Mouse (Mus musculus): ENCODE data around the gene Trak2. TPM values are rescaled to one million over a fixed set of nuclear protein-coding genes. Genes with fewer than 3 reads are reported as not detected.

Trak2 gene
- polyA plus RNA-seq, 1 experiment from 2014 or later, result 17.6 TPM

DNA sequence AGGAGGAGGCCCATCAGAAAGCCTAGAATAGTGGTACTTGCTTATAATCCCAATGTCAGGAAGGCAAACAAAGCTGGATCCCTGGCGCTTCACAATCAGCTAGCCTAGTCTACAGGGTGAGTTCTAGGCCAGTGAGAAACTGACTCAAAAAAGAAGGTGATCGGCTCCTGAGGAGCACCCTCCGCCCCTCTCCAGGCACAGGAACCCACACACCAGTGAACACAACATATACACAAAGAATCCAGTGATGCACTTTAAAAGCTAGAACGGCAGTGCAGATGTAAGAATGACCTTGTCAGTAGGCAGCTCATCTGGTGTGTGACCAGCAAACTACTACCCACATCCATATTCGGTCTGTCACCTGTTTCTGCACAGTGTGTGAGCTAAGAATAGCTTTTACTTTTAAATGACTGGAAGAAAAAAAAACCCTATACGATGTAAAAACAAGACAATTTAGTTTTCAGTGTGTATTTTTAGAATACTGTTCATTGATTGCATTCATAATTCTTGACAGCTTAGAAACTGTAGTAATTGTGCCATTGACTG is 23.6 kb downstream of the Trak2 start:
- Histone ChIP-seq H3K36me3 (ENCODE audit: control insufficient read depth, insufficient read depth, low read length) (peaks cover 13% of the 10 kb centered on the region), H3K4me3 (replicated peaks; ENCODE audit: low read length) (no peak overlapping the region), H3K4me1 (ENCODE audit: control insufficient read depth, insufficient read depth, low read length) (peaks cover 22% of the 10 kb centered on the region), H3K9me3 (replicated peaks; ENCODE audit: control insufficient read depth, low read length) (no peaks in the 10 kb centered on the region), H3K9ac (ENCODE audit: low read length) (no peak overlapping the region), H3K4me2 (ENCODE audit: low read depth, low read length) (no peak overlapping the region), H3K27me3 (ENCODE audit: control insufficient read depth, insufficient read depth, low read length) (no peaks in the 10 kb centered on the region), H3K27ac (ENCODE audit: low read length) (no peak overlapping the region)
- ATAC-seq (ENCODE audit: insufficient read depth, low FRiP score), result no peak
- WGBS, result 81% methylated on average over 6 of the region's 6 CpGs

DNA sequence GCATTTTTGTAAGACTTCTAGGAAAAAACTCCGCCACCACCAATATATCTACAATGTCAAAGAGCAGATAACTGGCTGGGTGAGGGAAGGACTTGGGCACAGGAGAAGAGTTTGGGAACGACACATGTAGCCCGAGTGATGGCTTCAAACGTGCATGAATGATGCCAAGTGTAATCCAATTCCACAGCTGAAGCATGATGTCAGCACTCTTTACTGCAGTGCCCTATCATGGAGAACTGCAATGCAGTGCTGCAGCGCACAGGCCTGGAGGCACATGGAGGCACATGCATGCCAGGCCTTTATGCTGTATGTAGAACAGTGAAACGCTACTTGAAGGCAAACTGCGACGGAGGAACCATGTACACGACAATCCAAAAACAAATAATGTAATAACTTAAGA is 26.5 kb downstream of the Trak2 start:
- no peak for ATAC-seq (ENCODE audit: insufficient read depth, low FRiP score)
- Histone ChIP-seq H3K27ac (ENCODE audit: low read length) (no peak overlapping the region), H3K9ac (ENCODE audit: low read length) (no peak overlapping the region), H3K27me3 (ENCODE audit: control insufficient read depth, insufficient read depth, low read length) (no peaks in the 10 kb centered on the region), H3K4me2 (ENCODE audit: low read depth, low read length) (no peak overlapping the region), H3K36me3 (ENCODE audit: control insufficient read depth, insufficient read depth, low read length) (peaks cover 13% of the 10 kb centered on the region), H3K4me3 (replicated peaks; ENCODE audit: low read length) (no peak overlapping the region), H3K4me1 (ENCODE audit: control insufficient read depth, insufficient read depth, low read length) (peaks cover 11% of the 10 kb centered on the region; the same call in 1 of the 2 replicates), H3K9me3 (replicated peaks; ENCODE audit: control insufficient read depth, low read length) (no peaks in the 10 kb centered on the region)
- 86% methylated on average over 9 of the region's 9 CpGs for WGBS

GRCm38 (mm10) chr1:58945960-58946670 is 27.1 kb downstream of the Trak2 start:
- H3K9ac ChIP-seq (ENCODE audit: low read length), result no peak overlapping the region
- WGBS, result 79% methylated on average over 7 of the region's 7 CpGs
- no peaks in the 10 kb centered on the region for H3K27me3 ChIP-seq (ENCODE audit: control insufficient read depth, insufficient read depth, low read length)
- no peak overlapping the region for H3K4me2 ChIP-seq (ENCODE audit: low read depth, low read length)
- H3K9me3 ChIP-seq (replicated peaks; ENCODE audit: control insufficient read depth, low read length), result no peaks in the 10 kb centered on the region
- H3K4me1 ChIP-seq (ENCODE audit: control insufficient read depth, insufficient read depth, low read length), result peaks cover 5% of the 10 kb centered on the region; the same call in 1 of the 2 replicates
- no peak overlapping the region for H3K27ac ChIP-seq (ENCODE audit: low read length)
- H3K36me3 ChIP-seq (ENCODE audit: control insufficient read depth, insufficient read depth, low read length), result peaks cover 13% of the 10 kb centered on the region
- H3K4me3 ChIP-seq (replicated peaks; ENCODE audit: low read length), result no peak overlapping the region
- no peak for ATAC-seq (ENCODE audit: insufficient read depth, low FRiP score)

DNA sequence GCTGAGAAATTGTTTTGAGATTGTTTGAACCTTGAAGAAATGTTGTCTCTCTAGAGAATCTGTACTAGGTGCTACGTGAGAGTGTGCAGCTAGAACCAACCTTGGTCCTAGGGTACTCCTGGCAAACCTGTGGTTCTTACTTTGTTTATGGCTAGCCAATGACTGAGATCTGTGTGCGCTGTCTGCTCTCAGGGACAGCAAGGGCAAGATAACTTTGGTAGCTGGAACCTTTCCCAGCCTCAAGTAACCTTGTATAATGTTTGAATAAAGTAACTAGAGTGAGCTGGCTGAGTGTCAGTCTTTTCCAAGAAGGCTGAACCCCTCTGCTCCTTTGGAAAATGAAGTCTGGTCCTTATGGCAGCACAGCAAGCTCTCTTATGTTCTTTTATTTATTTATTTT is 27.7 kb downstream of the Trak2 start:
- no peak overlapping the region for H3K27ac ChIP-seq (ENCODE audit: low read length)
- no peaks in the 10 kb centered on the region for H3K9me3 ChIP-seq (replicated peaks; ENCODE audit: control insufficient read depth, low read length)
- no peaks in the 10 kb centered on the region for H3K27me3 ChIP-seq (ENCODE audit: control insufficient read depth, insufficient read depth, low read length)
- no peak for ATAC-seq (ENCODE audit: insufficient read depth, low FRiP score)
- H3K4me3 ChIP-seq (replicated peaks; ENCODE audit: low read length), result no peak overlapping the region
- 92% methylated on average over 2 of the region's 2 CpGs for WGBS
- H3K4me1 ChIP-seq (ENCODE audit: control insufficient read depth, insufficient read depth, low read length), result no peaks in the 10 kb centered on the region
- H3K9ac ChIP-seq (ENCODE audit: low read length), result no peak overlapping the region
- peaks cover 13% of the 10 kb centered on the region for H3K36me3 ChIP-seq (ENCODE audit: control insufficient read depth, insufficient read depth, low read length)
- no peak overlapping the region for H3K4me2 ChIP-seq (ENCODE audit: low read depth, low read length)

DNA sequence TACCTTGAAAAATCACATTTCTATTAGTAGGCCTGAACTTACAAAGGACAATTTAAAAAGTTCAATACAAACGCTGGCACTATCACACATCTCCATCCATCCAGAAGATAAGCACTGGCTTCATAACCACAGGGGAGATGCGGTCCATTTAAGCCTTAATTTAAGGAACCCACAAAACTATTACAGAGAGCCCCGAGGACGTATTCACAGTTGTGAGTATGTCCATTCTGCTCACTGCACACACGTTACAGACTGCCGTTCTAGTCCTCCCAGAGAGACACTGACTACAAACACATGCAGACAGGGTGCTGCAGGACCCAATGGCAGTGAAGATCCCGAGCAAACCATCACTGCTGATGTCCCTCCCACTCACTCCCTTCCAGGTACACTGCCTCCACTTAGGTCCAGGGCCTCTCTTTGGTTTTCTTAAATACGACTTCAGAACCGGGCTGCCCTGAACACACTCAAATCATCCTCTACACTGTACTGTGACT is 35.6 kb downstream of the Trak2 start:
- no peak for ATAC-seq (ENCODE audit: insufficient read depth, low FRiP score)
- Histone ChIP-seq H3K4me2 (ENCODE audit: low read depth, low read length) (no peak overlapping the region), H3K27ac (ENCODE audit: low read length) (no peak overlapping the region), H3K4me1 (ENCODE audit: control insufficient read depth, insufficient read depth, low read length) (no peaks in the 10 kb centered on the region), H3K36me3 (ENCODE audit: control insufficient read depth, insufficient read depth, low read length) (peaks cover 7% of the 10 kb centered on the region), H3K9ac (ENCODE audit: low read length) (no peak overlapping the region), H3K27me3 (ENCODE audit: control insufficient read depth, insufficient read depth, low read length) (no peaks in the 10 kb centered on the region), H3K9me3 (replicated peaks; ENCODE audit: control insufficient read depth, low read length) (no peaks in the 10 kb centered on the region), H3K4me3 (replicated peaks; ENCODE audit: low read length) (no peak overlapping the region)
- WGBS, result 93% methylated on average over 9 of the region's 9 CpGs

- Histone ChIP-seq H3K36me3 (ENCODE audit: control insufficient read depth, insufficient read depth, low read length) (peaks cover 7% of the 10 kb centered on the region), H3K4me1 (ENCODE audit: control insufficient read depth, insufficient read depth, low read length) (no peaks in the 10 kb centered on the region), H3K4me3 (replicated peaks; ENCODE audit: low read length) (no peak overlapping the region), H3K27ac (ENCODE audit: low read length) (no peak overlapping the region), H3K4me2 (ENCODE audit: low read depth, low read length) (no peak overlapping the region), H3K9me3 (replicated peaks; ENCODE audit: control insufficient read depth, low read length) (no peaks in the 10 kb centered on the region), H3K9ac (ENCODE audit: low read length) (no peak overlapping the region), H3K27me3 (ENCODE audit: control insufficient read depth, insufficient read depth, low read length) (no peaks in the 10 kb centered on the region)
- no peak for ATAC-seq (ENCODE audit: insufficient read depth, low FRiP score)
- 88% methylated on average over 10 of the region's 10 CpGs for WGBS
These were observed 36.3 kb downstream of the Trak2 start for GRCm38 (mm10) chr1:58936746-58937605.

GRCm38 (mm10) chr1:58926664-58927063 is 46.6 kb downstream of the Trak2 start:
- H3K27me3 ChIP-seq (ENCODE audit: control insufficient read depth, insufficient read depth, low read length), result no peaks in the 10 kb centered on the region
- H3K36me3 ChIP-seq (ENCODE audit: control insufficient read depth, insufficient read depth, low read length), result peaks cover 16% of the 10 kb centered on the region
- ATAC-seq (ENCODE audit: insufficient read depth, low FRiP score), result no peak
- H3K27ac ChIP-seq (ENCODE audit: low read length), result no peak overlapping the region
- no peaks in the 10 kb centered on the region for H3K9me3 ChIP-seq (replicated peaks; ENCODE audit: control insufficient read depth, low read length)
- WGBS, result 99% methylated on average over 5 of the region's 5 CpGs
- H3K4me2 ChIP-seq (ENCODE audit: low read depth, low read length), result no peak overlapping the region
- H3K4me1 ChIP-seq (ENCODE audit: control insufficient read depth, insufficient read depth, low read length), result no peaks in the 10 kb centered on the region
- H3K9ac ChIP-seq (ENCODE audit: low read length), result no peak overlapping the region
- H3K4me3 ChIP-seq (replicated peaks; ENCODE audit: low read length), result no peak overlapping the region

DNA sequence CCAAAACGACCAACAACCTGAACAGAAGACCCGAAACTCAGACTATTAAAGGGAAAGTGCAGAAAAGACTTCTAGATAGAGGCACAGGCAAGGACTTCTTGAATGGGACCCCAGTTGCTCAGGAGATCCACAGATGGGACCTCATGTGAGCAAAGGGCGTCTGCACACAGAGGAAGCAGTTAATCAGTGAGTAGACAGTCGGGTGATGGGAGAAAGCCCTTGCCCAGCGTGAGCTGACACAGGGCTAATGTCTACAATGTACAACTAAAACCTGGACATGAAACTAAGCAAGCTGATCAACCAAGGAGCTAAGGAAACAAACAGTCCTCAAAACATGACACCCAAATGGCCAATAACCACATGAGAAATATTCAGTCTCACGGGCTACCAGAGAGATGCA is 55.7 kb downstream of the Trak2 start:
- Histone ChIP-seq H3K9ac (ENCODE audit: low read length) (no peak overlapping the region), H3K4me1 (ENCODE audit: control insufficient read depth, insufficient read depth, low read length) (no peaks in the 10 kb centered on the region), H3K36me3 (ENCODE audit: control insufficient read depth, insufficient read depth, low read length) (peaks cover 34% of the 10 kb centered on the region), H3K9me3 (replicated peaks; ENCODE audit: control insufficient read depth, low read length) (no peaks in the 10 kb centered on the region; the same call in 1 of the 2 replicates), H3K4me2 (ENCODE audit: low read depth, low read length) (no peak overlapping the region), H3K4me3 (replicated peaks; ENCODE audit: low read length) (no peak overlapping the region), H3K27ac (ENCODE audit: low read length) (no peak overlapping the region), H3K27me3 (ENCODE audit: control insufficient read depth, insufficient read depth, low read length) (no peaks in the 10 kb centered on the region)
- 79% methylated on average over 6 of the region's 6 CpGs for WGBS
- no peak for ATAC-seq (ENCODE audit: insufficient read depth, low FRiP score)
